Mouse (Mus musculus) intestine, embryonic 14.5 days (tissue): ENCODE data around the gene Smim13. TPM values are rescaled to one million over a fixed set of nuclear protein-coding genes. Genes with fewer than 3 reads are reported as not detected.
A peak's percentile ranks its signal among the peaks of the same experiment; 100 is the strongest.
"Not testable (repeated sequence)": the region's sequence is repeated elsewhere in the genome, so short reads cannot be mapped to it uniquely, and the experiment has no call there.

Experiments used
- ATAC-seq: fragments of 200-750 bp; cut with Nextera tagmentation; replicated peaks from 2 replicates; pipeline ENCODE4 v1.8.0; 2017; ENCODE audit warnings: low read depth, moderate number of reproducible peaks, moderate TSS enrichment, moderate library complexity; ENCODE audit not compliant: low FRiP score, low TSS enrichment
- DNase-seq: peaks from one replicate; pipeline ENCODE4 v3.0.0-alpha.2; 2018; ENCODE audit warnings: low spot score
- H3K27ac ChIP-seq: fragments of 300-500 bp; sonication (generic); 2 replicates; pipeline ENCODE4 v1.5.1; 2014; ENCODE audit warnings: low read depth, mild to moderate bottlenecking, control low read depth
- H3K27me3 ChIP-seq: fragments of 300-500 bp; sonication (generic); replicated peaks from 2 replicates; pipeline ENCODE4 v1.6.1; 2014; ENCODE audit warnings: low read length, control low read depth; ENCODE audit not compliant: control insufficient read depth, insufficient read depth
- H3K36me3 ChIP-seq: fragments of 300-500 bp; sonication (generic); 2 replicates; pipeline ENCODE4 v1.6.1; 2014; ENCODE audit warnings: low read length, control low read depth; ENCODE audit not compliant: control insufficient read depth, insufficient read depth
- H3K4me1 ChIP-seq: fragments of 300-500 bp; sonication (generic); replicated peaks from 2 replicates; pipeline ENCODE4 v1.6.1; 2014; ENCODE audit warnings: low read length, control low read depth, mixed read lengths; ENCODE audit not compliant: control insufficient read depth, insufficient read depth
- H3K4me2 ChIP-seq: fragments of 300-500 bp; sonication (generic); 2 replicates; pipeline ENCODE4 v1.6.1; 2014; ENCODE audit warnings: low read length
- H3K4me3 ChIP-seq: fragments of 300-500 bp; sonication (generic); 2 replicates; pipeline ENCODE4 v1.5.1; 2014; ENCODE audit warnings: low read depth, low read length, control low read depth, mixed read lengths
- H3K9ac ChIP-seq: fragments of 300-500 bp; sonication (generic); 2 replicates; pipeline ENCODE4 v1.6.1; 2014; ENCODE audit warnings: mild to moderate bottlenecking, low read length
- H3K9me3 ChIP-seq: fragments of 300-500 bp; sonication (generic); 2 replicates; pipeline ENCODE4 v1.6.1; 2016; ENCODE audit warnings: low read length, control low read depth; ENCODE audit not compliant: control insufficient read depth
- WGBS: fragments of 180-500 bp; shearing (Covaris S2); extraction: QIAGEN DNeasy Blood & Tissue Kit; methylation state at CpG from one replicate; pipeline ENCODE4 v1.1.7; 2014; 5-methylcytosine and 5-hydroxymethylcytosine counted together
- polyA plus RNA-seq: library from polyadenylated mRNA; unstranded; fragments of >200 nt; fragmentation: Nextera tagmentation; extraction: Ambion mirVana; gene quantifications from 2 replicates; pipeline ENCODE4 v1.2.1, GENCODE M21; 2014

Smim13 gene
- 13.0 TPM in 2 replicates for polyA plus RNA-seq

- peaks cover 11% of the 10 kb centered on the region; the same call in 1 of the 2 replicates for H3K4me1 ChIP-seq
- under 1% methylated on average over 57 of the region's 78 CpGs for WGBS
- no peaks in the 10 kb centered on the region for H3K9me3 ChIP-seq
- H3K27me3 ChIP-seq, result no peaks in the 10 kb centered on the region
- peak; percentile 97 for ATAC-seq
- H3K4me2 ChIP-seq, result peak within 1 kb of the TSS; percentile 74
- peak; percentile 94 for DNase-seq
- peak within 1 kb of the TSS; percentile 84 for H3K27ac ChIP-seq
- H3K4me3 ChIP-seq, result peak within 1 kb of the TSS; percentile 80
- H3K9ac ChIP-seq, result peak within 1 kb of the TSS; percentile 80
- H3K36me3 ChIP-seq, result no peaks in the 10 kb centered on the region
These were observed at the start of gene Smim13 for GRCm38 (mm10) chr13:41249538-41250317. Gene Smim13 (plus strand): TSS chr13:41249844.

DNA sequence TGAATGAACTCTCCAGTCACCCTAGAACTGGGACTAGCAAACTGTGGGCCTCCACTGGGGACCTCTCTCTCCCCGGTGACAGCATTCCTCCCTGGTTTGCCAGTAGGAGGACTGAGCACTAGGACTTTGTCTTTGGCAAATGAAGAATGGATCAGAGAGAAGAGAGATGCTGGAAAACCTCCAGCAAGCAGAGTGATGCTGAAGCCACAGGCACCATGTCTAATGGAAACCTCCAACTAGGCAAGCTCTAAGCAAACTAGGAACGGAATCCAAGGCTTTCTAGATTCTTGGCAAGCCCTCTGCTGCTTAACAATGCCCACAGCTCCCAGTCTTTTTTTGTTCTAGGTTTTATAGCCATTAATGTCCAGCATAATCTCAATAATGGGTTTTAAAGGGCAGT is 48.8 kb upstream of the Smim13 start:
- no peak for DNase-seq
- no peak overlapping the region for H3K4me3 ChIP-seq
- H3K9ac ChIP-seq, result no peak overlapping the region
- no peak for ATAC-seq
- H3K9me3 ChIP-seq, result no peaks in the 10 kb centered on the region
- no peaks in the 10 kb centered on the region for H3K4me1 ChIP-seq
- H3K36me3 ChIP-seq, result no peaks in the 10 kb centered on the region
- no peak overlapping the region for H3K4me2 ChIP-seq
- 75% methylated on average over 2 of the region's 2 CpGs for WGBS
- no peaks in the 10 kb centered on the region for H3K27me3 ChIP-seq
- no peak overlapping the region for H3K27ac ChIP-seq

DNA sequence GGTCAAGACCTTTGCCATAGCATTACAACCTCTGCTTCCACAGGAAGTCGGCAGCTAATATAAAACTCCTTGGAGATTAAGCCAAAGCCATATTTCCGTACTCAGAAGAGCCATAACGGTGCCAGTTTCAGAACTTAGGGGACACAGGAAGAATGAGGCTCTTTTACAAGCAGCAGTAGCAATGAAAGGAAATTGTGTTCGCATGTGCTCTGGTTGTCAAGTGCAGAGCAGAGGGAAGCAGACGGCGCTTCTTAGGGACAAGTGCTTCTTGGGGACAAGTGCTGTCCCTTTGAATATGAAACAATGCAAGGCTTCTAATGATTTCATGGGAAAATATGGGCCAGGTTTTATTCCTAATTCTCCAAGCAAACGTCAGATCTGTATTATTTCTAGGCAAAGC is 46.4 kb upstream of the Smim13 start:
- WGBS, result 67% methylated on average over 7 of the region's 7 CpGs
- Histone ChIP-seq H3K4me3 (no peak overlapping the region), H3K9ac (no peak overlapping the region), H3K4me1 (no peaks in the 10 kb centered on the region), H3K27ac (no peak overlapping the region), H3K36me3 (no peaks in the 10 kb centered on the region), H3K9me3 (no peaks in the 10 kb centered on the region), H3K27me3 (no peaks in the 10 kb centered on the region), H3K4me2 (no peak overlapping the region)
- DNase-seq, result no peak
- no peak for ATAC-seq

DNA sequence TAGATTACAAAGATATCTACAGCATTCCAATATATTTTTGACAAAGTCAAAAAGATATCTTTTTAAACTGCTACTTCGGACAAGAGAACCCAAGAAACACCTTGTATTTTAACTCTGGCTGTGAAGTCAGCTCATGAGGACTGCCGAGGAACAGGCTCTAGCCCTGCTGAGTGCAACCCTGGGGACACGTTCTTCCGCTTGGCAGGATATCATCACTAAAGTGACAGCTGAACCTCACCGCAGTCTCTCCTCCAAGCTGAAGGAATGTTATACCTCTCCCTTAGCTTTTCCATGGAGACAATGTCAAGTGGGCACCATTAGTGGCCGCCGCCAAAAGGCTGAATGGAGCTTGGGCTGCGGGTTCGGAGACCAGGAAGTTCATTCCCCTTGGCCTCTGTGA is 46.0 kb upstream of the Smim13 start:
- H3K27me3 ChIP-seq, result no peaks in the 10 kb centered on the region
- no peak overlapping the region for H3K4me3 ChIP-seq
- H3K4me1 ChIP-seq, result no peaks in the 10 kb centered on the region
- H3K9ac ChIP-seq, result no peak overlapping the region
- no peak overlapping the region for H3K4me2 ChIP-seq
- ATAC-seq (no peak), DNase-seq (no peak)
- H3K9me3 ChIP-seq, result no peaks in the 10 kb centered on the region
- no peaks in the 10 kb centered on the region for H3K36me3 ChIP-seq
- H3K27ac ChIP-seq, result no peak overlapping the region
- 84% methylated on average over 9 of the region's 9 CpGs for WGBS

DNA sequence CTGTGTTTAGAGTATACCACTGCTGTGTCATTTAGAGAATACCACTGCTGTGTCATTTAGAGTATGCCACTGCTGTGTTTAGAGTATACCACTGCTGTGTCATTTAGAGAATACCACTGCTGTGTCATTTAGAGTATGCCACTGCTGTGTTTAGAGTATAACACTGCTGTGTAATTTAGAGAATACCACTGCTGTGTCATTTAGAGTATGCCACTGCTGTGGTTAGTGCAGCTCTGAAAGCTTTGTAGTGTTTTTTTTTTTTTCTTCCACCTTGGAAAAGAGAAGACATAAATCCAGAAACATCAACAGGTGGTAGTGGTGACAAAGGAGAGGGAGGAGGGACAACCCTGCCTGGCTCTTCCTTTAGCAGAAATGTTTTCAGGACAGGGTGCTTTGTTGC is 44.1 kb upstream of the Smim13 start:
- DNase-seq, H3K27ac ChIP-seq, H3K4me1 ChIP-seq, ATAC-seq, H3K4me3 ChIP-seq, H3K36me3 ChIP-seq, H3K27me3 ChIP-seq, H3K9ac ChIP-seq, H3K4me2 ChIP-seq, H3K9me3 ChIP-seq: not testable (repeated sequence)

- WGBS, result 90% methylated on average over 5 of the region's 5 CpGs
- no peak overlapping the region for H3K27ac ChIP-seq
These were observed 43.4 kb upstream of the Smim13 start for GRCm38 (mm10) chr13:41206241-41206640.

GRCm38 (mm10) chr13:41211276-41211675 is 38.4 kb upstream of the Smim13 start:
- no peaks in the 10 kb centered on the region for H3K9me3 ChIP-seq
- H3K4me2 ChIP-seq, result no peak overlapping the region
- DNase-seq (no peak), ATAC-seq (no peak)
- H3K4me3 ChIP-seq, result no peak overlapping the region
- peaks cover 9% of the 10 kb centered on the region for H3K4me1 ChIP-seq
- H3K27me3 ChIP-seq, result no peaks in the 10 kb centered on the region
- 80% methylated on average over 4 of the region's 4 CpGs for WGBS
- no peak overlapping the region for H3K9ac ChIP-seq
- no peaks in the 10 kb centered on the region for H3K36me3 ChIP-seq
- H3K27ac ChIP-seq, result no peak overlapping the region

More at GRCm38 (mm10) chr13:41206241-41206640, 43.4 kb upstream of the Smim13 start:
- Histone ChIP-seq H3K4me2 (no peak overlapping the region), H3K36me3 (no peaks in the 10 kb centered on the region), H3K27me3 (no peaks in the 10 kb centered on the region), H3K4me3 (no peak overlapping the region), H3K9me3 (no peaks in the 10 kb centered on the region), H3K4me1 (no peaks in the 10 kb centered on the region), H3K9ac (no peak overlapping the region)
- no peak for DNase-seq
- ATAC-seq, result no peak

GRCm38 (mm10) chr13:41212558-41213322 is 36.9 kb upstream of the Smim13 start:
- peak overlapping the region; percentile 9; the same call in 1 of the 2 replicates for H3K27ac ChIP-seq
- ATAC-seq, result no peak
- H3K27me3 ChIP-seq, result no peaks in the 10 kb centered on the region
- H3K36me3 ChIP-seq, result no peaks in the 10 kb centered on the region
- no peaks in the 10 kb centered on the region for H3K9me3 ChIP-seq
- peaks cover 9% of the 10 kb centered on the region for H3K4me1 ChIP-seq
- H3K4me2 ChIP-seq, result no peak overlapping the region
- H3K9ac ChIP-seq, result no peak overlapping the region
- no peak overlapping the region for H3K4me3 ChIP-seq
- 42% methylated on average over 6 of the region's 6 CpGs for WGBS
- DNase-seq, result no peak
